Mouse (Mus musculus) embryonic fibroblast, embryonic 13.5 days (primary cell): ENCODE results near the gene Thsd4.

Experiments used
- CTCF ChIP-seq: IDR thresholded peaks from 2 replicates; pipeline ENCODE4 v1.5.1; 2011; ENCODE audit warnings: mild to moderate bottlenecking, control low read depth, low read length, moderate library complexity, borderline replicate concordance; ENCODE audit not compliant: insufficient read depth
- POLR2A ChIP-seq: IDR thresholded peaks from 2 replicates; pipeline ENCODE4 v1.6.1; 2011; ENCODE audit warnings: low read depth, mild to moderate bottlenecking, control low read depth, low read length, moderate library complexity

DNA sequence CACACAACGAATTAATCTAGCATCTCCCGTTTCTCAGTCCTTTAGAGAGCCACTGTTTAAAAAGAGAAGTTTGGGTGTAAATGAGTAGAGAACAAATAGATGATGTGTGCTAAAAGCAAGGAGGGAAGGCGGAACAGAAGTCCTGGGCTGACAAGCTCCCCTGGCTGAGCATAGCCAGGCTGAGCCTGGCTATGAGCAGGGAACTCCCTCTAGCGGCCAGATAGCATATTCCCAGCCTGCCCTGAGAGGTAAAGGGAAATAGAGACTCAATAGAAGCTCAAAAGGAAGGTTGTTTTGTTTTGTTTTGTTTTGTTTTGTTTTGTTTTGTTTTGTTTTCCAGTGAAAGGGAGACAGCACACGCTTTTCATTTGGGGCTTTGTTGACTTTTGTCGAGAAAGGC is 552.5 kb downstream of the Thsd4 start:
- TF ChIP-seq CTCF (peak; percentile 50; the same call in 1 of the 2 replicates), POLR2A (no peak)
